ENCODE assay signal across 20 mouse cellular contexts in genomic region chr5:24916511-24916910, GRCm38 (mm10).
DNase-seq lines count a peak whose midpoint lies in the region.
"Had no signal": no experiment of that assay in that cellular context is flagged by ENCODE, and none has a peak within 500 bp of the region (broad histone marks: within the 10 kb centered on the region; RNA-seq: fewer than 3 reads in every experiment).

No protein-coding gene starts in this region.

- DNase-seq in brain, adult 2 months (ENCODE audit: low read depth, low spot score), result peak; percentile 75
- peak; percentile 39 for DNase-seq in cerebellum, adult 11 months
- peak; percentile 71 for DNase-seq in cerebellum, adult 9-10 months
- DNase-seq in cerebellum, postnatal 36 days, result peak; percentile 34 to 40
- DNase-seq in heart, postnatal 10 days, result no peak
- DNase-seq in spleen, adult 12 weeks (ENCODE audit: low spot score), result no peak
- DNase-seq: adrenal gland, adult 8-10 months; B cell, adult 2 months; forebrain, postnatal 0 days; gastrocnemius, postnatal 14 days; heart, postnatal 36 days; kidney, adult 2 months; kidney, postnatal 36 days; left cerebral cortex, postnatal 4 days; liver, postnatal 0 days; lung, postnatal 36 days; retina, postnatal 1 day; right cerebral cortex, postnatal 25 days; thymus, adult 2 months; thymus, postnatal 4 days had no signal

- intact Hi-C loops in heart, postnatal 10 days (cut with DNase I), result no loop called here

Comparison
In these comparisons a context has a peak if more than half of its experiments do, and no peak if none do; other contexts are left out.
1. DNase-seq: peak in brain, adult 2 months (single experiment), cerebellum, adult 11 months (single experiment), cerebellum, adult 9-10 months (single experiment) and cerebellum, postnatal 36 days (2 of 2); none in heart, postnatal 10 days (0 of 2) and spleen, adult 12 weeks (single experiment).